In genomic region chr5:51783523-51783922, GRCm38 (mm10) we compare ENCODE assay signal across 27 mouse cellular contexts.
DNase-seq lines count a peak whose midpoint lies in the region; ATAC-seq lines count a peak whose summit lies in the region.
"Had no signal": no experiment of that assay in that cellular context is flagged by ENCODE, and none has a peak within 500 bp of the region (broad histone marks: within the 10 kb centered on the region; RNA-seq: fewer than 3 reads in every experiment).

No protein-coding gene starts in this region.

- no peak overlapping the region for H3K4me2 ChIP-seq in hindbrain, embryonic 16.5 days (ENCODE audit: low read length)
- H3K4me2 ChIP-seq in hindbrain, embryonic 13.5 days: no peak overlapping the region
- H3K4me2 ChIP-seq: embryonic facial prominence, embryonic 13.5 days; limb, embryonic 13.5 days; liver, embryonic 11.5 days; lung, embryonic 15.5 days; neural tube, embryonic 12.5 days had no signal

- H3K9ac ChIP-seq in hindbrain, embryonic 16.5 days (ENCODE audit: low read depth, low read length): no peak overlapping the region
- no peak overlapping the region for H3K9ac ChIP-seq in hindbrain, embryonic 13.5 days
- H3K9ac ChIP-seq: embryonic facial prominence, embryonic 13.5 days; limb, embryonic 13.5 days; lung, embryonic 15.5 days; neural tube, embryonic 12.5 days had no signal

- ATAC-seq in hindbrain, embryonic 16.5 days: peak; percentile 78
- ATAC-seq in hindbrain, embryonic 13.5 days (ENCODE audit: low FRiP score): no peak
- ATAC-seq: activated CD4-positive, CD25-positive, alpha-beta regulatory T cell, adult 4 months; midbrain, embryonic 16.5 days had no signal

- intact Hi-C loops in left cerebral cortex, postnatal 36 days (cut with DNase I): loop anchor here (10.0 kb wide), 1 partner anchor 261 kb away; no protein-coding TSS in a partner anchor
- intact Hi-C loops in left cerebral cortex, postnatal 4 days (cut with DNase I): no loop called here

- DNase-seq in adrenal gland, postnatal 10 days: peak; percentile 18
- no peak for DNase-seq in adrenal gland, adult 18-20 months (ENCODE audit: low spot score in 2 of 2)
- DNase-seq in left cerebral cortex, postnatal 36 days (ENCODE audit: low spot score in 2 of 2): peak; percentile 16 to 30
- DNase-seq in left cerebral cortex, postnatal 4 days: no peak
- peak; percentile 56 for DNase-seq in brain, adult 2 months (ENCODE audit: low read depth, low spot score)
- DNase-seq in heart, adult 8-10 months (ENCODE audit: low spot score): no peak
- DNase-seq: adrenal gland, adult 8-10 months; cerebellum, adult 11 months; cerebellum, adult 9-10 months; heart, postnatal 14 days; kidney, adult 11 months; kidney, postnatal 14 days; layer of hippocampus, postnatal 36 days; thymus, adult 2 months; thymus, postnatal 36 days had no signal

- H3K9me3 ChIP-seq in hindbrain, embryonic 16.5 days (ENCODE audit: control insufficient read depth, low read length): no peaks in the 10 kb centered on the region
- no peaks in the 10 kb centered on the region for H3K9me3 ChIP-seq in hindbrain, embryonic 13.5 days
- H3K9me3 ChIP-seq: embryonic facial prominence, embryonic 13.5 days; limb, embryonic 13.5 days; lung, embryonic 15.5 days; midbrain, embryonic 10.5 days; neural tube, embryonic 12.5 days had no signal

- H3K4me3 ChIP-seq in hindbrain, embryonic 16.5 days (ENCODE audit: low read length): no peak overlapping the region
- H3K4me3 ChIP-seq in hindbrain, embryonic 13.5 days: no peak overlapping the region
- H3K4me3 ChIP-seq: embryonic facial prominence, embryonic 13.5 days; limb, embryonic 13.5 days; lung, embryonic 15.5 days; midbrain, embryonic 10.5 days; myocyte; neural tube, embryonic 12.5 days had no signal

- no peaks in the 10 kb centered on the region for H3K27me3 ChIP-seq in hindbrain, embryonic 16.5 days (replicated peaks; ENCODE audit: control insufficient read depth, insufficient read depth, low read length)
- no peaks in the 10 kb centered on the region for H3K27me3 ChIP-seq in hindbrain, embryonic 13.5 days
- H3K27me3 ChIP-seq: CH12.LX; embryonic facial prominence, embryonic 13.5 days; lung, embryonic 15.5 days; neural tube, embryonic 12.5 days had no signal

- WGBS in hindbrain, embryonic 16.5 days: 73% methylated on average over 5 of the region's 5 CpGs
- WGBS in hindbrain, embryonic 13.5 days: 72% methylated on average over 5 of the region's 5 CpGs

- H3K36me3 ChIP-seq in hindbrain, embryonic 16.5 days (ENCODE audit: control insufficient read depth, insufficient read depth, low read length): no peaks in the 10 kb centered on the region
- H3K36me3 ChIP-seq in hindbrain, embryonic 13.5 days: no peaks in the 10 kb centered on the region
- H3K36me3 ChIP-seq: embryonic facial prominence, embryonic 13.5 days; limb, embryonic 13.5 days; lung, embryonic 15.5 days; midbrain, embryonic 10.5 days; neural tube, embryonic 12.5 days had no signal

- H3K4me1 ChIP-seq in hindbrain, embryonic 16.5 days (ENCODE audit: control insufficient read depth, insufficient read depth, low read depth, low read length): no peaks in the 10 kb centered on the region; the same call in 1 of the 2 replicates
- H3K4me1 ChIP-seq in hindbrain, embryonic 13.5 days (replicated peaks): no peaks in the 10 kb centered on the region
- H3K4me1 ChIP-seq: lung, embryonic 15.5 days; midbrain, embryonic 10.5 days; neural tube, embryonic 12.5 days had no signal

- H3K27ac ChIP-seq in hindbrain, embryonic 16.5 days (ENCODE audit: low read depth, low read length): no peak overlapping the region
- no peak overlapping the region for H3K27ac ChIP-seq in hindbrain, embryonic 13.5 days
- H3K27ac ChIP-seq: embryonic facial prominence, embryonic 13.5 days; limb, embryonic 13.5 days; lung, embryonic 15.5 days; midbrain, embryonic 10.5 days; neural tube, embryonic 12.5 days had no signal

Comparison
In these comparisons a context has a peak if more than half of its experiments do, and no peak if none do; other contexts are left out.
1. DNase-seq: peak in adrenal gland, postnatal 10 days (single experiment), left cerebral cortex, postnatal 36 days (2 of 2) and brain, adult 2 months (single experiment); none in adrenal gland, adult 18-20 months (0 of 2), left cerebral cortex, postnatal 4 days (single experiment) and heart, adult 8-10 months (single experiment).